Mouse (Mus musculus): Measurements from ENCODE around the gene Pogk. TPM values are rescaled to one million over a fixed set of nuclear protein-coding genes. Genes with fewer than 3 reads are reported as not detected.

Gene Pogk
- 14.7 and 14.8 TPM in 2 replicates for polyA plus RNA-seq (2015; fragmentation: Nextera tagmentation; extraction: Ambion mirVana)

DNA sequence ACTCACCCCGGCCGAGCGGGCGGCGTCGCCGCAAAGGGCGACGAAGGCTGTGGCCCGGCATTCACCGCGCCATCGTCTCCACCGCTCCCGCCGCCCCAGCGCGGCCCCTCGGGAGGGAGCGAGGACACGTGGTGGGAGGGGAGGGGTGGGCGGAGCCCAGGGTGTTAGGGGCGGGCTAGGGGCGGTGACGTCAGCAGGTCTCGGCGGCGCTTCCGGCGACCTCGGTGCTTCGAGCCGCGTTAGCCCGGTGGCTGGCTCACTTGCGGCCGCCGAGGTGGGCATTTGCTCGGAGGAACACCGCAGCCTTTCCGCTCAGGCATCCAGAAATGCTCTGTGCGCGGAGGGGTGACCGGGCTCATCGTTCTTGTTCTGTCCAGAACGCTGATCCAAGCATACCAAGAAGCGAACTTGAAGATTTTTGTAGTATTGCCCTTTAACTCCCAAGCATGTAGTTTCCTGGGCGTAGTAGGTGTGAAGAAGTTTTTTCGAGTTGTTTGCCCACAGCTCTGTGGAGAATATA lies at the start of gene Pogk:
TSS of gene Pogk (minus strand) at position 163 of the 520 bp plus-strand sequence.
- H3K4me1 ChIP-seq = peaks cover 15% of the 10 kb centered on the region
- peak within 1 kb of the TSS; percentile 87 for H3K9ac ChIP-seq
- ATAC-seq (replicated peaks; ENCODE audit: low FRiP score) = peak; percentile 93
- H3K27me3 ChIP-seq = no peaks in the 10 kb centered on the region
- H3K9me3 ChIP-seq (replicated peaks) = peaks cover 8% of the 10 kb centered on the region; the same call in 1 of the 2 replicates
- peaks cover 30% of the 10 kb centered on the region for H3K36me3 ChIP-seq
- H3K4me2 ChIP-seq = peak within 1 kb of the TSS; percentile 94
- H3K4me3 ChIP-seq (replicated peaks) = peak within 1 kb of the TSS; percentile 76
- peak within 1 kb of the TSS; percentile 82 for H3K27ac ChIP-seq
- 4% methylated on average over 47 of the region's 49 CpGs for WGBS

DNA sequence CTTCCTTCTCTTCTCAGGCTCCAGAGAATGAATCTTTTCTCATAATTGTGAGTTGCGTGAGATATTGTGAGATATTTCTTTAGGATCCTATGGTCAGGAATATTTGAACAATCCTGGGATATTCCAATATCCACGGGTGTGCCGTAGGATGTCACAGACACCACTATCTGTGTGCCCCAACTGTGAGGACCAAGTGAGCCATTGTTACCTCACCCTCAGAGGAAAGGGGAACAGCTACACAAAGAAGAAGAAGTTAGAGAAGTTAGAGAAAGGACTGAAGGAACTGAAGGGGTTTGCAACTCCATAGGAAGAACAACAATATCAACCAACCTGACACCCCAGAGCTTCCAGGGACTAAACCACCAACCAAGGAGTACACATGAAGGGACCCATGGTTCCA lies 32.3 kb upstream of the Pogk start:
- ATAC-seq (replicated peaks; ENCODE audit: low FRiP score) = no peak
- H3K27ac ChIP-seq = no peak overlapping the region
- H3K4me1 ChIP-seq = no peaks in the 10 kb centered on the region
- no peaks in the 10 kb centered on the region for H3K9me3 ChIP-seq (replicated peaks)
- H3K27me3 ChIP-seq = no peaks in the 10 kb centered on the region
- H3K9ac ChIP-seq = no peak overlapping the region
- no peaks in the 10 kb centered on the region for H3K36me3 ChIP-seq
- H3K4me3 ChIP-seq (replicated peaks) = no peak overlapping the region
- H3K4me2 ChIP-seq = no peak overlapping the region
- 88% methylated on average over 3 of the region's 3 CpGs for WGBS

DNA sequence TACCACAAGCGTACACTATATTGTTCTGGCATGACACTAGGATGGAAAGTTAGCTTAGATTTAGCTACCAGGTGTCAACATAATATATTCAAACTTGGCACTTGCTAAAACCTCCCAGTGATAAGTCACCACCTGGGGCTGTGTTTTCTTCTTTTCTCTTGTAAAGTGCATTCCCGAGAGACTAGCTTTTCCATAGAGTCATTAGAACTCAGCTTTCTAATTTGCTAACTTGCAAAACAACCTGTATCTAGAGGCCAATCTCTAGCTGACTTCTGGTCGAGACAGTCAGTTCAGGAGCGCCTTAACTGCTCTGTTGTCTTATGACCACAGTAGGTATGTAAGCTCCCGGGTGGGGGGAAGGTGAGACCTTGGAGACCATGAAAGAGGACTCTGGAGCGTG lies 29.8 kb upstream of the Pogk start:
- Histone ChIP-seq H3K4me1 (no peaks in the 10 kb centered on the region), H3K27ac (no peak overlapping the region), H3K27me3 (no peaks in the 10 kb centered on the region), H3K36me3 (no peaks in the 10 kb centered on the region), H3K4me3 (replicated peaks) (no peak overlapping the region), H3K4me2 (no peak overlapping the region), H3K9ac (no peak overlapping the region), H3K9me3 (replicated peaks) (no peaks in the 10 kb centered on the region)
- 64% methylated on average over 6 of the region's 6 CpGs for WGBS
- no peak for ATAC-seq (replicated peaks; ENCODE audit: low FRiP score)

- no peaks in the 10 kb centered on the region for H3K27me3 ChIP-seq
- H3K9ac ChIP-seq = no peak overlapping the region
- H3K9me3 ChIP-seq (replicated peaks) = no peaks in the 10 kb centered on the region
- no peaks in the 10 kb centered on the region for H3K4me1 ChIP-seq
- 47% methylated on average over 10 of the region's 10 CpGs for WGBS
- H3K27ac ChIP-seq = no peak overlapping the region
- H3K36me3 ChIP-seq = no peaks in the 10 kb centered on the region
- ATAC-seq (replicated peaks; ENCODE audit: low FRiP score) = peak; percentile 46; the same call in 1 of the 2 replicates
- 0 out of 2 replicates have a peak overlapping the region, but pooled peaks have one; percentile 6 for H3K4me3 ChIP-seq (replicated peaks)
- peak overlapping the region; percentile 38 for H3K4me2 ChIP-seq
These were observed 20.3 kb upstream of the Pogk start for GRCm38 (mm10) chr1:166429809-166430431.

DNA sequence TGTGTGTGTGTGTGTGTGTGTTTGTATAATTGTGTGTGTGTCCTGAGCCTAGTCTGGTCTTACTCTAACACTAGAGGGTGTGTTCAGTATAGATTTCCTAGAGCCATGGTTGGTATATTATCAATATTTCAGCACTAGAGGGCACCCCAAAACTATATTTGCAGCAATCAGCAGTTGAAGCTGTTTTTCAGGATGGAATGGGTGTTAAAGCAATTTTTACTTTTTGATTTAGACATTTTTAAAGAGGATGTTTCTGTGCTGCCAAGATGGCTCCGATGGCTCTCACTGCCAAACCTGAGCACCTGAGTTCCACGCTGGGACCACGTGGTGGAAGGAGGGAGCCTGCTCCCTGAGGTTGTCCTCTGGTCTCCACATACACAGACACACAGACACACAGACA lies 19.4 kb upstream of the Pogk start:
- 78% methylated on average over 3 of the region's 3 CpGs for WGBS
- Histone ChIP-seq H3K9ac (no peak overlapping the region), H3K9me3 (replicated peaks) (no peaks in the 10 kb centered on the region), H3K36me3 (no peaks in the 10 kb centered on the region), H3K4me2 (no peak overlapping the region), H3K27ac (no peak overlapping the region), H3K27me3 (no peaks in the 10 kb centered on the region), H3K4me3 (replicated peaks) (no peak overlapping the region), H3K4me1 (no peaks in the 10 kb centered on the region)
- no peak for ATAC-seq (replicated peaks; ENCODE audit: low FRiP score)

DNA sequence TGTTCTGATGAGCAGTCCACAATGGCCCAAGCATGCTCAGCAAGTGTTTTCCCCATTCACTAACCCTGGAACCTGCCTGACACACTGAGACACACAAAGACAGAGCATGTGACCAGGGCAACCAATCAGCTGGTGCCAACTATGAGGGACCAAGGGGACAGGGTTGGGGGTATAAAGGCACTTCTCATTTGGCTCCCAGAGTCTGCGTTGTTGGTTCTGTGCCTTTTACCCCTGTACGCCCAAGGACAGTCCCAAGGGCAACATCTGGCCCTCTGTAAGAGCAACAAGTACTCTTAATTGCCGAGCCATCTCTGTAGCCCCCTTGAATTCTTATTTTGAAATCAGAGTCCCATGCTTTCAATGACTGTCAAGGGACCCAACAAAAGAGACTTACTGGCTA lies 2.6 kb upstream of the Pogk start:
- Histone ChIP-seq H3K4me3 (replicated peaks) (no peak overlapping the region), H3K9ac (no peak overlapping the region), H3K4me2 (no peak overlapping the region), H3K4me1 (peaks cover 15% of the 10 kb centered on the region), H3K36me3 (peaks cover 8% of the 10 kb centered on the region), H3K27me3 (no peaks in the 10 kb centered on the region), H3K9me3 (replicated peaks) (peaks cover 8% of the 10 kb centered on the region; the same call in 1 of the 2 replicates), H3K27ac (no peak overlapping the region)
- WGBS = 93% methylated on average over 3 of the region's 3 CpGs
- no peak for ATAC-seq (replicated peaks; ENCODE audit: low FRiP score)

- no peak for ATAC-seq (replicated peaks; ENCODE audit: low FRiP score)
- Histone ChIP-seq H3K4me2 (no peak overlapping the region), H3K27ac (no peak overlapping the region), H3K9me3 (replicated peaks) (peaks cover 8% of the 10 kb centered on the region; the same call in 1 of the 2 replicates), H3K4me3 (replicated peaks) (no peak overlapping the region), H3K36me3 (peaks cover 15% of the 10 kb centered on the region), H3K9ac (no peak overlapping the region), H3K4me1 (peaks cover 15% of the 10 kb centered on the region), H3K27me3 (no peaks in the 10 kb centered on the region)
- 90% methylated on average over 1 of the region's 1 CpGs for WGBS
These were observed 1.9 kb upstream of the Pogk start for GRCm38 (mm10) chr1:166411541-166411940.

DNA sequence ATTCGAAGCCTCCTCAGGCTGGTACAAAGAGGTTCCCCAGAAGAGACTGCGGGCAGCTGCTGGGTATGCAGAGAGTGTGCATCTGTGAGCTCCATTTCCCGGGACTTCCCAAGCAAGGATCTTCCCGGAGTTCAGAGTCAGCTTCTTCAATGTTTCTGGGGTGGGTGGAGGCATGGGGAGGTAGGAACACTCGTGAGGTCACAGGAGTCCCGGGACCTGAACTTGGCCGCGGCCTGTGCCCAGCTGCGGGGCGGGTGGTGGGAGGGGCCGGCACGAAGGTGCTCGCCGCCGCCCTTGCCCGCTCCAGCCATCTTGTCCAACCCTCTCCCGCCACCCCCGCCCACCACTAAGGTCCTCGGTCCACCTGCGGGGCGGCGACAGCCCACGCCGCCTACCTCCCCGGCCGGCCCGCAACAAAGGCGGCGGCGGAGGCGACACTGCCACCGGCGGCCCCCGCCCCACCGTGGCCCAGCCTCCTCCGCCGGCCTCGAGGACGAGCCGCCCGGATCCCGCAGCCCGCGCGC lies 424 bp downstream of the Pogk start:
- Histone ChIP-seq H3K4me1 (peaks cover 15% of the 10 kb centered on the region), H3K9ac (peak overlapping the region; percentile 87), H3K36me3 (peaks cover 36% of the 10 kb centered on the region), H3K4me2 (peak overlapping the region; percentile 94), H3K4me3 (replicated peaks) (peak overlapping the region; percentile 76), H3K9me3 (replicated peaks) (peaks cover 8% of the 10 kb centered on the region; the same call in 1 of the 2 replicates), H3K27ac (peak overlapping the region; percentile 82), H3K27me3 (no peaks in the 10 kb centered on the region)
- ATAC-seq (replicated peaks; ENCODE audit: low FRiP score) = peak; percentile 88
- under 1% methylated on average over 24 of the region's 45 CpGs for WGBS

DNA sequence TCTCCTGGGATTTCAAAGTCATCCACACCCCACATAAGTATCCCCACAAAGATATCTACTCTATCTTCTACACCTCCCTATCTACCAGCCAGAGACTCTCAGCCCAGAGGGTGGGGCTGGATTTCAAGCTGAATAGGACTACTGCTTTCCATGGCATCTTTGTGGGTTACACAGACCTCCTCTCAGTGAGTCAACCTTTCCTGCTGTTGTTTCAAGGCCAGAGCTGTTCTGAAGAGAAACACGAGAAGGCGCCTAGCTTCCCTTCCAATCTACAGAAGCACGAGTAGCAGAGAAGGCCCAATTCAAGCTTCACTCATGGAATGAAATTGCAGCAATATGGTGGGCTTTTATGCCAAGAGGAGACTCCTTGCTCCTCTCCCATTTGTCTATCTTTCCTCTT lies 5.8 kb downstream of the Pogk start:
- no peak for ATAC-seq (replicated peaks; ENCODE audit: low FRiP score)
- no peak overlapping the region for H3K27ac ChIP-seq
- 78% methylated on average over 3 of the region's 3 CpGs for WGBS

GRCm38 (mm10) chr1:166402003-166402402 lies 7.7 kb downstream of the Pogk start:
- 72% methylated on average over 4 of the region's 4 CpGs for WGBS
- Histone ChIP-seq H3K4me3 (replicated peaks) (no peak overlapping the region), H3K4me2 (no peak overlapping the region), H3K9ac (no peak overlapping the region), H3K4me1 (no peaks in the 10 kb centered on the region), H3K27me3 (no peaks in the 10 kb centered on the region), H3K9me3 (replicated peaks) (no peaks in the 10 kb centered on the region), H3K36me3 (peaks cover 92% of the 10 kb centered on the region), H3K27ac (no peak overlapping the region)
- 0 out of 2 replicates have a peak, but pooled peaks have one; percentile 19 for ATAC-seq (replicated peaks; ENCODE audit: low FRiP score)

More for the DNA sequence above, 5.8 kb downstream of the Pogk start:
- no peak overlapping the region for H3K4me2 ChIP-seq
- H3K9me3 ChIP-seq (replicated peaks) = no peaks in the 10 kb centered on the region
- no peak overlapping the region for H3K9ac ChIP-seq
- H3K36me3 ChIP-seq = peaks cover 85% of the 10 kb centered on the region
- H3K27me3 ChIP-seq = no peaks in the 10 kb centered on the region
- H3K4me3 ChIP-seq (replicated peaks) = no peak overlapping the region
- peaks cover 9% of the 10 kb centered on the region for H3K4me1 ChIP-seq

DNA sequence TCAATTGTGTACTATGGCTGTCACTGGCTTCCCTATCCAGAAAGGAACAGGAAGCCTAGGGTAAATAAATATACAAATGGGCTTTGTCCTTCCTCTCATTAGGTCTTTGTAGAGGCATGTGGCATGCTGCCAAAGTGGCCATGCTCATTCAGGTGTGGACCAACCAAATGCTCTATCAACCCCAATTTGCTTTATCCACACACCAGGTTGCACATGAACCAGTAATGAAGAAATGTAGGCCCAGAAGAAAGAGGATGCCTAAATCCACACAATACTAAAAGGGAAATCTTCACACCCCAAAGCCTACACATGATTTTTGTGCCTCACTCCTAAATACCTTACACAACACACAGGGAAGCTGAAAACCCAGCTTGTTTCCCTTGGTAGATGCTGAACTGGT lies 8.2 kb downstream of the Pogk start:
- H3K36me3 ChIP-seq = peaks cover 92% of the 10 kb centered on the region

DNA sequence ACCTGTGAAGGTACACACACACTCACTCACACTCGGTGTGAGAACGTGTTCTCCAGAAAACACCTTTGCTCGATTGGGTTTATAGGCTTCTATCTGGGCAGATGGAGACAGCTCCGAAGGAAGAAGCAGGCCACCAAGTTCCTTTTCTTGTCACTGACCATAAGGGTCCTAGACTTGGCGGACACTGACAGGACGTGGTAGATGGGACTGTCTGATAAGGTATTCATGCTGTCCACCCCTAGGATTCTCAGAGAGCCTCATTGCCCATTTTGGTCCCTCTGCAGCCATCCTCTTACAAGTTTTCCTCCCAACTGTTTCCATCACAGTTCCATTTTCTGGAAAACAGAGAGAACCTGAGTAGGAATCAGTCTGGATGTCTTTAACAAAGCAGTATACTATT lies 13.3 kb downstream of the Pogk start:
- Histone ChIP-seq H3K27ac (no peak overlapping the region), H3K4me2 (no peak overlapping the region), H3K27me3 (no peaks in the 10 kb centered on the region), H3K36me3 (peaks cover 99% of the 10 kb centered on the region), H3K9ac (no peak overlapping the region), H3K4me3 (replicated peaks) (no peak overlapping the region), H3K9me3 (replicated peaks) (no peaks in the 10 kb centered on the region), H3K4me1 (no peaks in the 10 kb centered on the region)
- no peak for ATAC-seq (replicated peaks; ENCODE audit: low FRiP score)
- 92% methylated on average over 6 of the region's 6 CpGs for WGBS

More for the DNA sequence above, 8.2 kb downstream of the Pogk start:
- Histone ChIP-seq H3K9ac (no peak overlapping the region), H3K27ac (no peak overlapping the region), H3K4me3 (replicated peaks) (no peak overlapping the region), H3K27me3 (no peaks in the 10 kb centered on the region), H3K9me3 (replicated peaks) (no peaks in the 10 kb centered on the region), H3K4me2 (no peak overlapping the region), H3K4me1 (no peaks in the 10 kb centered on the region)
- ATAC-seq (replicated peaks; ENCODE audit: low FRiP score) = 0 out of 2 replicates have a peak, but pooled peaks have one; percentile 19
